Mouse (Mus musculus) left cerebral cortex, adult 2 months (tissue): Measurements from ENCODE around the gene Rbm44. TPM values are rescaled to one million over a fixed set of nuclear protein-coding genes. Genes with fewer than 3 reads are reported as not detected.

ENCODE experiments used
- DNase-seq, 2 experiments: peaks; one replicate each; pipeline ENCODE4 v3.0.0; 2021 to 2022; ENCODE audit warnings: low spot score in 2 of 2, mixed read lengths in 1 of 2; ENCODE audit errors: extremely low spot score in 1 of 2
- H3K27ac ChIP-seq: fragments of 200-600 bp; 2 replicates; pipeline ENCODE4 v1.8.1; 2022
- H3K4me3 ChIP-seq: fragments of 200-600 bp; 2 replicates; pipeline ENCODE4 v1.8.1; 2022
- CTCF ChIP-seq: fragments of 200-600 bp; IDR thresholded peaks from 2 replicates; pipeline ENCODE4 v1.8.1; 2022; ENCODE audit warnings: antibody characterized with exemption, mild to moderate bottlenecking, moderate library complexity
- intact Hi-C: fragments of 180-260 bp; cut with DNase I; formaldehyde crosslinking; loops from one replicate; pipeline ENCODE4 v1.15.1; 2025
- total RNA-seq, 2 experiments: library from RNA; stranded (reverse); gene quantifications; 2 replicates each; pipeline ENCODE4 v1.2.3; 2021

The Rbm44 gene
- total RNA-seq, 2 experiments from 2014 or later = not detected

GRCm38 (mm10) chr1:91122121-91122520 lies 22.8 kb upstream of the Rbm44 start:
- Histone ChIP-seq H3K27ac (no peak overlapping the region), H3K4me3 (no peak overlapping the region)
- TF ChIP-seq CTCF = no peak
- intact Hi-C loops = no loop called here
- DNase-seq = no peak

DNA sequence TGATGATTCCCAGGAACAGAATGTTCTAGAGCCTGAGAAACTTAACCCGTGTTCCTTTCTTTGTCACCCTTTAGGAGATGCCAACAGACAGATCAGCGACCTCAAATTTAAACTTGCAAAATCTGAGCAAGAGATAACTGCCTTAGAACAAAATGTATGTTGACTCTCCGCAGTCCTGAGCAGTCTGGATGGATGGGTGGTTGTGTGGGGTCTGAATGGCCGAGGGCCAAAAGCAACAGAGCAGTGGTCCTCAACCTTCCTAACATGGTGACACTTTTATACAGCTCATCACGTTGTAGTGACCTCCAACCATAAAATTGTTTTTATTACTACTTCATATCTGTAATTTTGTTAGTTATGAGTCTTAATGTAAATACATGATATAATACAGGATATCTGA lies 21.9 kb upstream of the Rbm44 start:
- no peak for TF ChIP-seq CTCF
- no peak for DNase-seq
- Histone ChIP-seq H3K27ac (no peak overlapping the region), H3K4me3 (no peak overlapping the region)
- intact Hi-C loops = no loop called here

DNA sequence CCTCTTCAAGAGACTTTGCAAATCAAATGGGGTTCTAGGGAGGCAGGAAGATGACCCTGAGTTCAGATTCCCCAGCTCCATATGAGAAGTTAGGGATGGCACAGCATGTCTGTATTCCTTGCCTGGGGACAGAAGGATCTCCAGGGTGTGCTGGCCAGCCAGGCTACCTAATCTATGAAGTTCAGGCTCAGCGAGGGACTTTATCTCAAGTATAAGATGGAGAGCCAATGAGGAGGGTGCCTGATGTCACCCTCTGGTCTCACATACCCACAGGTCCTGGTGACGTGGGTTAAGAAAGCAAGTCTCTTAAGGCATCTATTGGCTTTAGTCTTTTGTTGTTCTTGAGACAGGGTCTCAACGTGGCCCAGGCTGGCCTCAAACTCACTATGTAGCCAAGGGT lies 21.4 kb upstream of the Rbm44 start:
- no peak for DNase-seq
- intact Hi-C loops = no loop called here
- Histone ChIP-seq H3K4me3 (no peak overlapping the region), H3K27ac (no peak overlapping the region)
- TF ChIP-seq CTCF = no peak

GRCm38 (mm10) chr1:91128849-91129248 lies 16.0 kb upstream of the Rbm44 start:
- intact Hi-C loops = no loop called here
- no peak overlapping the region for H3K4me3 ChIP-seq
- TF ChIP-seq CTCF = peak; percentile 24; the same call in 1 of the 2 replicates

DNA sequence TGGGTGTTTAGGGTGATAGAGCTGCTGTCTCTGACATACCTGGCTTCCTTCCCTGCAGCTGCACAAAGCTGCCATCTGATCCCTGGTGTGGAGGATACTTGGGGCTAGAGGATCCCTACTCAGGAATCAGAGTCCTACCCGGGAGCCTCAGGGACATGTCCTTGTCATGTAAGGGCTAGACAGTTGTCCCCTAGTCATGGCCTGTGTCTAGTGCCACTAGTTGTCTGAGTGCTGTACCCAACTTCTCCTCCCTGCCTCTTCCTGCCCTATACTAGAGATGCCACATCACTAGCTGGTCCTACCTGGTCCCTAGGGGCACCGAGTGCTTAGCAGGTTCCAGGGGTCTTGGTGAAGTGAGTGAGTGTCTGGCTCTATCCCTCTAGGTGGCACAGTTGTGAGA lies 7.9 kb upstream of the Rbm44 start:
- TF ChIP-seq CTCF = no peak
- DNase-seq = no peak

More at GRCm38 (mm10) chr1:91128849-91129248, 16.0 kb upstream of the Rbm44 start:
- H3K27ac ChIP-seq = no peak overlapping the region
- no peak for DNase-seq

GRCm38 (mm10) chr1:91151509-91151908 lies 6.6 kb downstream of the Rbm44 start:
- intact Hi-C loops = no loop called here
- Histone ChIP-seq H3K4me3 (no peak overlapping the region), H3K27ac (no peak overlapping the region)
- no peak for DNase-seq
- TF ChIP-seq CTCF = no peak

More for the DNA sequence above, 7.9 kb upstream of the Rbm44 start:
- intact Hi-C loops = no loop called here
- H3K4me3 ChIP-seq = no peak overlapping the region
- H3K27ac ChIP-seq = no peak overlapping the region

DNA sequence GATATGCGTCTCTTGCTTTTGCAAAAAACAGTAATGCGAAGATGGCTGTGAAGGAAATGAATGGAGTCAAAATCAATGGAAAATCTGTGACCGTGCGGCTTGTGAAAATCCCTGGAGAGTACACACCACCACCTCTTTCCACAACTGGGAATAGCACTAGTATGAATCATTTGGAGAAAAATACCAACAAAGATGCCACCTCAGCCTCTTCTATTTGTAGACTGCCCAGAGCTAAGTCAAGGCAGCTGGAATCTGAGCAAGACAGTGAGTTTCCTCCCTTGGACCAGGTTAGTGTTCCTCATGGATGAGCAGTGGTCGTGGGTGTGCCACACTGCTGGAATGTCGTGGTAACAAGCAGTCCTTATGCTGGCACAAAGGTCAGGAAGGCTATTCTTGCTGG lies 21.9 kb downstream of the Rbm44 start:
- no peak for TF ChIP-seq CTCF
- no peak overlapping the region for H3K4me3 ChIP-seq
- DNase-seq = no peak
- no peak overlapping the region for H3K27ac ChIP-seq
- intact Hi-C loops = no loop called here

- Histone ChIP-seq H3K27ac (no peak overlapping the region), H3K4me3 (no peak overlapping the region)
- intact Hi-C loops = no loop called here
- DNase-seq = no peak
- no peak for TF ChIP-seq CTCF
Observed at GRCm38 (mm10) chr1:91169157-91169556, 24.3 kb downstream of the Rbm44 start.

- Histone ChIP-seq H3K4me3 (no peak overlapping the region), H3K27ac (no peak overlapping the region)
- intact Hi-C loops = no loop called here
- TF ChIP-seq CTCF = no peak
- DNase-seq = no peak
Observed at GRCm38 (mm10) chr1:91174796-91175195, 29.9 kb downstream of the Rbm44 start.

DNA sequence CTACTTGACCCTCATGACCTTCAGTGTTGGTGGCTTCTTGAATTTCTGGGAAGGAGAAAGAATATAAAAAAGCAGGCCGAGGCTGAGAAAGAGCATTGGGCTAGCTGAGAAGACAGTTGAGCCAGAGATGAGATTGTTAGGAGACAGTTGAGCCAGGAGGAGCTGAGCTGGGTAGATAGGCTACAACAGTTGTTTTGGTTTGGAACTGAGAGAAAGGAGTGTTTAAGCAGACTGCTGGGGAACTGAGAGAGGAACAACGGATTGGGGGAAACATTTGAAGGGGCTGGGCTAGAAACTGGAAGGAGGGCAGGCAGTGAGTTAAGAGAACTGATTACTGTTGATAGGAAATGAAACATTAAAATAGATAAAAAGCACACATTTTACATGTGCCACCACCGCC lies 31.1 kb downstream of the Rbm44 start:
- TF ChIP-seq CTCF = no peak
- Histone ChIP-seq H3K4me3 (no peak overlapping the region), H3K27ac (no peak overlapping the region)
- intact Hi-C loops = no loop called here
- DNase-seq = no peak

DNA sequence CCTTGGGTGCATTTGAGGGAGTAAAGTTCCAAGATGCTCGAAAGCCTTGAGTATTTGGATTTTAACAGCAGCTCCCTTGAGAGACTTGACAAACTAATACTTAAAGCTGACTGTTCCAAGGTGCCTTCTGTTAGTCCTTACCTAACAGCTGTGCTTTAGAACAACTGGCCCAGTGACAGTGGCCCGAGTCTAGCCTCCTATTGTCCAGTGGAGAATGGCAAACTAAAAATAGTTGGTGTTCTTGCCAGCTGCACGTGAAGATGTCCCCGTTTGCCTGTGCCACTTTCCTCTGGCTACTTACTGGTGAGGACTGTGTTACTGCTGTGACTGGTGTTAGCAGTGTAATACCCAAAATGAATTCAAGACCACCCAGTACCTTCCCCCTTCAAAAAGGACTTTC lies 32.0 kb downstream of the Rbm44 start:
- TF ChIP-seq CTCF = no peak
- Histone ChIP-seq H3K27ac (no peak overlapping the region), H3K4me3 (no peak overlapping the region)
- no peak for DNase-seq
- intact Hi-C loops = no loop called here

- DNase-seq = peak; percentile 75 to 78
- peak overlapping the region; percentile 74 for H3K4me3 ChIP-seq
- peak; percentile 85 for TF ChIP-seq CTCF
- intact Hi-C loops = loop anchor here (1.0 kb wide), 2 partner anchors 32 to 60 kb away; no protein-coding TSS in a partner anchor
- peak overlapping the region; percentile 92; the same call in 1 of the 2 replicates for H3K27ac ChIP-seq
Observed at GRCm38 (mm10) chr1:91179086-91179485, 34.2 kb downstream of the Rbm44 start.

- DNase-seq = peak; percentile 64 to 70
- H3K27ac ChIP-seq = peak within 1 kb of the TSS; percentile 92
- intact Hi-C loops = loop anchor here (1.0 to 5.0 kb wide), 3 partner anchors 32 to 203 kb away; no protein-coding TSS in a partner anchor
- TF ChIP-seq CTCF = no peak
- H3K4me3 ChIP-seq = peak within 1 kb of the TSS; percentile 74
Observed at GRCm38 (mm10) chr1:91179533-91180173, 34.8 kb downstream of the Rbm44 start, which contains the start of gene Ramp1. Ramp1 (plus strand) TSS chr1:91179822.
